Mouse (Mus musculus) midbrain, embryonic 12.5 days (tissue): ENCODE results near the gene B3galt1. TPM values are rescaled to one million over a fixed set of nuclear protein-coding genes. Genes with fewer than 3 reads are reported as not detected.

Source experiments
- ATAC-seq: fragments of 200-750 bp; cut with Nextera tagmentation; 2 replicates; pipeline ENCODE4 v1.8.0; 2017; ENCODE audit warnings: low read depth, moderate TSS enrichment, moderate library complexity; ENCODE audit not compliant: low FRiP score
- H3K27ac ChIP-seq: fragments of 300-500 bp; sonication (generic); replicated peaks from 2 replicates; pipeline ENCODE4 v1.5.1; 2016; ENCODE audit warnings: mild to moderate bottlenecking
- H3K27me3 ChIP-seq: fragments of 300-500 bp; sonication (generic); 2 replicates; pipeline ENCODE4 v1.6.1; 2016; ENCODE audit warnings: mild to moderate bottlenecking
- H3K36me3 ChIP-seq: fragments of 300-500 bp; sonication (generic); 2 replicates; pipeline ENCODE4 v1.6.1; 2016
- H3K4me1 ChIP-seq: fragments of 300-500 bp; sonication (generic); 2 replicates; pipeline ENCODE4 v1.6.1; 2016
- H3K4me2 ChIP-seq: fragments of 300-500 bp; sonication (generic); replicated peaks from 2 replicates; pipeline ENCODE4 v1.6.1; 2016; ENCODE audit warnings: mild to moderate bottlenecking, moderate library complexity
- H3K4me3 ChIP-seq: fragments of 300-500 bp; sonication (generic); 2 replicates; pipeline ENCODE4 v1.5.1; 2016; ENCODE audit warnings: mild to moderate bottlenecking
- H3K9ac ChIP-seq: fragments of 300-500 bp; sonication (generic); replicated peaks from 2 replicates; pipeline ENCODE4 v1.6.1; 2016; ENCODE audit warnings: mild to moderate bottlenecking, moderate library complexity
- H3K9me3 ChIP-seq: fragments of 300-500 bp; sonication (generic); 2 replicates; pipeline ENCODE4 v1.6.1; 2016; ENCODE audit warnings: mild to moderate bottlenecking
- WGBS: fragments of 180-500 bp; shearing (Covaris S2); methylation state at CpG from one replicate; pipeline ENCODE4 v1.1.7; 2016; 5-methylcytosine and 5-hydroxymethylcytosine counted together
- polyA plus RNA-seq: library from polyadenylated mRNA; unstranded; fragments of >200 nt; fragmentation: Nextera tagmentation; extraction: Ambion mirVana; gene quantifications from 2 replicates; pipeline ENCODE4 v1.2.1, GENCODE M21; 2016

B3galt1 gene
- polyA plus RNA-seq, 1 experiment from 2014 or later: 24.3 TPM

DNA sequence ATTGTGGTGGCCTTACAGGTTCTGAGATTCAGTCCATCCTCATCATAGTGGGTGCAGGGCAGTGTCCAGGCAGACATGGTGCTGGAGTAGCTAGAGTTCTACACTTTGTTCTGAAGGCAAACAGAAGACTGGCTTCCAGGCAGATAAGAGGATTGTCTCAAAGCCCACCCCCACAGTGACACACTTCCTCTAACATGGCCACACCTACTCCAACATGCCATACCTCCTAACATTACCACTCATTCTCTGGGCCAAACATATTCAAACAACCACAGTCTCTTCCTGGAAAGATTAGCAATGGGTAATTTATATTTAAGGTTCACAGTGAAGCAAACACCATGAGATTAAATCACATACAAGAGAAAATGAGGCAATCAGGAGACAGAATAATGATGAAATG lies 403.1 kb downstream of the B3galt1 start:
- Histone ChIP-seq H3K4me2 (no peak overlapping the region), H3K4me3 (no peak overlapping the region), H3K4me1 (no peaks in the 10 kb centered on the region), H3K9me3 (no peaks in the 10 kb centered on the region), H3K27me3 (no peaks in the 10 kb centered on the region), H3K27ac (no peak overlapping the region), H3K36me3 (no peaks in the 10 kb centered on the region), H3K9ac (no peak overlapping the region)
- no peak for ATAC-seq

DNA sequence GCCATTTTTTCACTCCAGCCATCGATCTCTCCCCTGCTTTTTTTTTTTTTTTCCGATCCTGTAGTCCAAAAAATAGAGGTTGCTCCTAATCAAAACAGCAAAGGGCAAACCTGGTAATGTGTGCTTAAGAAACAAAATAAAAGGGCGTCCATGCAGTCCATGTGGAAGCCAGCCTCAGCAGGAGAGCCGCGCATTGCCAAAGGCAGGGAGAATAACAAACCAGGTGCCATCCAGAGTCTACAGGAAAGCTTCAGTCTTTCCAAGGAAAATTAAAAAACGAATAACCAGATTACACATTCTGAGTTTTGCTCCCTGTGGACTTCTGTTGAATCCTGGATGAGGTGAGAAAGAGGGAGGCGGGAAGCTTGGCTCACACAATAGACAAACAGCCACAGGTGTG lies 405.4 kb downstream of the B3galt1 start:
- H3K4me2 ChIP-seq: no peak overlapping the region
- no peak overlapping the region for H3K9ac ChIP-seq
- ATAC-seq: no peak
- no peaks in the 10 kb centered on the region for H3K9me3 ChIP-seq
- no peak overlapping the region for H3K27ac ChIP-seq
- WGBS: 81% methylated on average over 7 of the region's 7 CpGs
- H3K4me3 ChIP-seq: no peak overlapping the region
- no peaks in the 10 kb centered on the region for H3K27me3 ChIP-seq
- H3K36me3 ChIP-seq: no peaks in the 10 kb centered on the region
- no peaks in the 10 kb centered on the region for H3K4me1 ChIP-seq

DNA sequence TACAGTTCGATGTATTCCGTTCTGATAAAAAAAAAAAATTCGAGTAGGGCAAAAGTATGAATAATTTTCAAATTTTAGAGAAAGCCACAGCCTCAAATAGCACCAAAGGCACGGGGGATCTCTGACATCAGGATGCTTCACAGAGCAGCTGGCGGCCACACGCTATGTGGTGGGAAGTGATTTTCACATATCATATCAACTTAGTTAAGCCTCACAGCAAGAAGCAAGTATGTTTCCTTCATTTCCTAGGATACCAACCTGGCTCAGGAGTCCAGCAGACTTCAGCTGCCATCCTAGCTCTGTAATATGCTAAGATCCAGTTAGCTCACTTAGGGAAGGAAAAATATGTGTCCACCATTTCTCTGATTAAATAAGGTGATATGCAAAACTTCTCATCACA lies 405.9 kb downstream of the B3galt1 start:
- Histone ChIP-seq H3K4me2 (no peak overlapping the region), H3K4me3 (no peak overlapping the region), H3K9me3 (no peaks in the 10 kb centered on the region), H3K9ac (no peak overlapping the region), H3K27me3 (no peaks in the 10 kb centered on the region), H3K4me1 (no peaks in the 10 kb centered on the region), H3K27ac (no peak overlapping the region), H3K36me3 (no peaks in the 10 kb centered on the region)
- 84% methylated on average over 6 of the region's 6 CpGs for WGBS
- no peak for ATAC-seq

DNA sequence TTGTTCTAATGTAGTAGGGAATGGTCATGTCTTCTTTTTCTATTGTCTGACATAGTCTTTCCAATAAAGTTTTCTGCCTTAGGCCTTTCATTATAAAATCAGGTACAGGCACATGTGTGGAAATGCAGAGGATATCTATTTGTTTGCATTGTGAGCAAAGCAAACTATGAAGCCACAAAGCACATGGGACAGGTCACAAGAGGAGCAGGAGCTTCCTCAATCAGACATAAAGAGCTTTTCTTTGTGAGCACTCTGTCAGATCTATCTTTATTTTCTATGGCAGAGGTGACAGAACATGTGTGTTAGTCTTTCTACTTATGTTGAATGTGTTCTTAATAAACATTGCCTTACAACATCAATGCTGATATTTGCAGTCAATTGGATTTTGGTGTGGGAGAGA lies 410.1 kb downstream of the B3galt1 start:
- no peak for ATAC-seq
- H3K9ac ChIP-seq: no peak overlapping the region
- H3K4me3 ChIP-seq: no peak overlapping the region
- no peak overlapping the region for H3K4me2 ChIP-seq
- H3K4me1 ChIP-seq: no peaks in the 10 kb centered on the region
- no peak overlapping the region for H3K27ac ChIP-seq
- H3K27me3 ChIP-seq: no peaks in the 10 kb centered on the region
- H3K9me3 ChIP-seq: no peaks in the 10 kb centered on the region
- no peaks in the 10 kb centered on the region for H3K36me3 ChIP-seq

DNA sequence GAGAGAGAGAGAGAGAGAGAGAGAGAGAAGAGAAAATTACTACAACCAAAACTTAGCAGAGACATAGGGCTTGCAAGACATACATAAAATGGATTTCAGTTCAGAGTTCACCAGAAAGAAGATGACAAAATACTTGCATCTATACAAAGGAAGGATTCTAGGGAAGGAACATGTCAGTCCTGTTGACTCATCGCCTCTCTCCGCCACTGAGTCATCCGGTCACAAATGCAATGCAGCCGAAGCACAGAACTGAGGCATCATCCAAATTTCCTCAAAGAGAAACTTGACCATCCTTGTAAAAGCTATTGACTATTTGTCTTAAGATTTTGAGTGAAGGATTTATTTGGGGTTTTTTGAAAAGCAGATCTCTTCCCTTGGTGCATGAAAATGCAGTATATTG lies 410.8 kb downstream of the B3galt1 start:
- no peak for ATAC-seq
- H3K36me3 ChIP-seq: no peaks in the 10 kb centered on the region
- no peak overlapping the region for H3K27ac ChIP-seq
- no peak overlapping the region for H3K9ac ChIP-seq
- H3K4me1 ChIP-seq: no peaks in the 10 kb centered on the region
- no peak overlapping the region for H3K4me3 ChIP-seq
- WGBS: 98% methylated on average over 4 of the region's 4 CpGs
- no peaks in the 10 kb centered on the region for H3K27me3 ChIP-seq
- H3K9me3 ChIP-seq: no peaks in the 10 kb centered on the region
- H3K4me2 ChIP-seq: no peak overlapping the region

DNA sequence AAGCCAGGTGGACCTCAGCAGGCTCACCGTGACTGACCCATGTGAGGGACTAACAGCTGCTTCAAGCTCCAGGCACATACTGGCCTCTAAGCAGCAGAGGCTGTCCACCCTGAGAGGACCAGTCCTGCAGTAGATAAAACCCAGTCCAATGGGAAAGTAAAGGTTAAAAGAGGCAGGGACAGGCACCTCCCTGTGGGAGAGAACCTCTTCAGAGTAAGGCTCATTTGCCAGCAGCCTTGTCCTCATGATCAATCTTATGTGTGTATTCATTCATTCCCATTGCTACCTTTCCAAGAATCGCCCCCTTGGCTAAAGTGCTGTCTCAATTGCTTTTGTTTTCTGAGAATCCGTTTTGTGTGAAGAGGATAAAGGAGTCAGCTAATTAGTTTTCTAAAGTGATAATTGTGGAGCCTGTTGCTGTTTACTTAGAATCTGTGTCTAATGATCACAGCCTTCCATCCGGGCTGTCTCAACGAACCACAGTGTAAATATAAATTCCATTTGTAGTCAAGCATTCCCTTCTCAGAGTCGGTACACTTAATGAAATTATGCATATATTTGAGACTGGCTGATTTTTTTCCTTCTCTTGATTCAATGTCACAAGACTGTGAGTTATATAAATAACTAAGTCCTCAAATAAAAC lies 412.1 kb downstream of the B3galt1 start:
- H3K27ac ChIP-seq: no peak overlapping the region
- H3K4me1 ChIP-seq: no peaks in the 10 kb centered on the region
- no peak overlapping the region for H3K4me3 ChIP-seq
- ATAC-seq: no peak
- no peak overlapping the region for H3K9ac ChIP-seq
- H3K27me3 ChIP-seq: no peaks in the 10 kb centered on the region
- WGBS: 55% methylated on average over 6 of the region's 6 CpGs
- no peaks in the 10 kb centered on the region for H3K9me3 ChIP-seq
- no peaks in the 10 kb centered on the region for H3K36me3 ChIP-seq
- no peak overlapping the region for H3K4me2 ChIP-seq

DNA sequence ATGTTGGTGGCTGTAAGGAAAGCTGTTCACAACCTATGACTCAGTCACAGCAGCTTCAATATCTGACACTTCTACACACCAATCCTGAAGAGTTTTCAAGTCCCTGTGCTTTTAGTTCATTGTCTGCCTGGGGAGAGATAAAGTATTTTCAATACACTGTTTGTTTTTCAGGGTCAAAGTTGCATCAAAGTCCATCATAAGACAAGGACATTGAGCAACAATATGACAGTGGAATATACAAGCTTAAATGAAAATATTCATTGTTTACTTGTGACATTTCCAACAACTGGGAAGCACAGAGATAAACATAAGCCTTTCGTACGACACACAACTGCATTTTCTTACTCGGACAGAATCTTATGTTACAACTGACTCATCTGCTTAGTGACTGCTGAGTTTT lies 417.9 kb downstream of the B3galt1 start:
- H3K4me1 ChIP-seq: no peaks in the 10 kb centered on the region
- H3K9ac ChIP-seq: no peak overlapping the region
- H3K36me3 ChIP-seq: no peaks in the 10 kb centered on the region
- WGBS: 96% methylated on average over 3 of the region's 3 CpGs
- no peaks in the 10 kb centered on the region for H3K9me3 ChIP-seq
- ATAC-seq: no peak
- H3K27ac ChIP-seq: no peak overlapping the region
- H3K27me3 ChIP-seq: no peaks in the 10 kb centered on the region
- H3K4me2 ChIP-seq: no peak overlapping the region
- no peak overlapping the region for H3K4me3 ChIP-seq

DNA sequence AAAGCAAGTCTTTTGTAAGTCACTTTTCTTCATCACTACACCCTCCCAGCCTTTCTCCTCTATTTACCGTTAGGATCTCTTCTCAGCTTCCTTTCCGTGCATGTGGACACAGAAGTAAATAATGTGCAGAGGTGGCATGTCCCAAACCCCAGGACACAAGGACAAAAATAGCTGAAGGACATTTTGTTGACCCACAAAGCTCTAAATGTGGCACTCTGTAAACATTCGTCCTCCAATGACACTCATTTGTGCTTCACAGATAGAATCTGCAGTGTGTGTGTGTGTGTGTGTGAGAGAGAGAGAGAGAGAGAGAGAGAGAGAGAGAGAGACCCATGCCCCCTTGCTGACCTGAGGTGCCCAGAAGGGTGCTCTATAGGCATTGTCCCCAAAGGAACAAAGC lies 419.5 kb downstream of the B3galt1 start:
- Histone ChIP-seq H3K27ac (no peak overlapping the region), H3K36me3 (no peaks in the 10 kb centered on the region), H3K27me3 (no peaks in the 10 kb centered on the region), H3K4me2 (no peak overlapping the region), H3K9ac (no peak overlapping the region), H3K9me3 (no peaks in the 10 kb centered on the region), H3K4me1 (no peaks in the 10 kb centered on the region), H3K4me3 (no peak overlapping the region)
- WGBS: 75% methylated on average over 3 of the region's 3 CpGs
- ATAC-seq: no peak

DNA sequence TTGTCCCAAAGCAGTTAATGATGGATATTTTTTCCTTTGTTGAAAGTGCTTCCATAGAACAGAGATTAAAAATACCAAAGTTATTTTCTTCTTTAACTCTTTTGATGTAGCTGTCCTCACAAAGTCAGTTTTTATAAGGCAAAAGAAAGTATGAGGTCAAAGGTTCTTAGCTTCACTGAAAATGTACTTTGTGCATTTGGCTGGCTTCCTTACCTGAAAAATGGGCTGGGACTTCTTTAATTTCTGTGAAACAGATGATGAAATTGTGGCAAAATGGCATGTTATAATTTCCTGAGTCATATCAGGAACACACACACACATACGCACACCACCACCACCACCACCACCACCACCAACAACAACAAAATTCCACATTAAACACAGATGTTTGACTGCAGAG lies 427.8 kb downstream of the B3galt1 start:
- WGBS: 95% methylated on average over 1 of the region's 1 CpGs

DNA sequence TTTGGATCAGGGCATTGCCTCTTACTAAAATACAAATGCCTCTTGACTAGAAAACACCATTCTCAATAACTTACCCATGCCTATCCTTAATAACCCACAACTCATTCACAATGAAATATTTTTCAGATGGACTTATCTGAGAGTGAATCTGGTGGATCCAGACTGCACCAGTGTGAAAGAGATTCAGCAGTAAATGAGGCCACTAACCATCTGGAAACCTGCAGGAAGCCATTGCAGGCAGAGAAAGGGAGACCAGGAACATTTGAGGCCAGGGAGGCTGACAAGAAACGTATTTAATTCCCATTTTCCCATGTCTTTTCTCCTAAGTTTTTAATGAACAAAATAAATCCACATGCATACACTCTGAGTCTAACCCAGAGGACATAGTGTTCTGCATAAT lies 437.4 kb downstream of the B3galt1 start:
- no peak for ATAC-seq
- no peak overlapping the region for H3K4me2 ChIP-seq
- H3K4me1 ChIP-seq: no peaks in the 10 kb centered on the region
- no peaks in the 10 kb centered on the region for H3K36me3 ChIP-seq
- no peak overlapping the region for H3K4me3 ChIP-seq
- no peak overlapping the region for H3K9ac ChIP-seq
- H3K9me3 ChIP-seq: no peaks in the 10 kb centered on the region
- H3K27me3 ChIP-seq: no peaks in the 10 kb centered on the region
- 74% methylated on average over 1 of the region's 1 CpGs for WGBS
- H3K27ac ChIP-seq: no peak overlapping the region

More for the DNA sequence above, 427.8 kb downstream of the B3galt1 start:
- Histone ChIP-seq H3K4me3 (no peak overlapping the region), H3K27me3 (no peaks in the 10 kb centered on the region), H3K27ac (no peak overlapping the region), H3K4me2 (no peak overlapping the region), H3K36me3 (no peaks in the 10 kb centered on the region), H3K9me3 (no peaks in the 10 kb centered on the region), H3K4me1 (no peaks in the 10 kb centered on the region), H3K9ac (no peak overlapping the region)
- no peak for ATAC-seq

DNA sequence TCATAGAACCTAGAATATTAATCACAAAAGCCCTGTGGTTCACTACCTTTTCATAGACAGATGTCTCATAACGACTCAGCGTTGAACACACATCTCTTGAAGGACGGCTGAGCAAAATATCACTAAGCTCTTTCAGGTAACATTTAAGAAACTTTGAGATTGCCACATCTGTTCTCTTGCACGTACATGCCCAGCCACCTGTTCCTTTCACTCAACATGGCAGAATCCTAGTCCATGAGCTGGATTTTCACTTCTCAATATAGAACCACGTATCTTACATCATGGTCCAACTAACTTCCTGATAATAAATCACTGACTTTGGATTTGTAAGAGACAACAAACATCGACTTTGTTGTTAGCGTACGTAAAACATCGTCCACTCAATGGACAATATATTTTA lies 439.5 kb downstream of the B3galt1 start:
- H3K27ac ChIP-seq: no peak overlapping the region
- H3K27me3 ChIP-seq: no peaks in the 10 kb centered on the region
- H3K9ac ChIP-seq: no peak overlapping the region
- ATAC-seq: no peak
- no peak overlapping the region for H3K4me2 ChIP-seq
- no peaks in the 10 kb centered on the region for H3K4me1 ChIP-seq
- no peak overlapping the region for H3K4me3 ChIP-seq
- no peaks in the 10 kb centered on the region for H3K36me3 ChIP-seq
- H3K9me3 ChIP-seq: no peaks in the 10 kb centered on the region
- WGBS: 97% methylated on average over 9 of the region's 9 CpGs

DNA sequence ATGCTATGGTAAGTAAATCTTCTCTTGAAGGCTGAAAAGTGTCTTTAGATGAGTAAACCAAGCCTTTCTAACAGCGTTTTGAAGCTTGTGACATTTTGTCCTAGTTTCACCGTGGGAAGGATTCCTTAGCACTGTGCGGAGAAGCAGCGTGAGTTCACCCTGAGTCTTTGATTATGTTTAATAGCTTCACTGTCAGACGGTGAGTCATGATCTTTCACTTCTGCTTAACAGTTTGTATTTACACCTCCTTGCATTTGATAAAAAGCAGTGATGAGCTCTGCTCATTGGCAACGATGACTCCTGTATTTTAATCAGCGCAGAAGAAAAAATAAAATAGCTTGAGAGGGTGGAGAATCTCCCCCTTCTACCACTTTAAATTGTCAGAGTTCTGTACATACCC lies 440.0 kb downstream of the B3galt1 start:
- Histone ChIP-seq H3K27ac (no peak overlapping the region), H3K4me2 (no peak overlapping the region), H3K36me3 (no peaks in the 10 kb centered on the region), H3K4me1 (no peaks in the 10 kb centered on the region), H3K9ac (no peak overlapping the region), H3K9me3 (no peaks in the 10 kb centered on the region), H3K27me3 (no peaks in the 10 kb centered on the region), H3K4me3 (no peak overlapping the region)
- ATAC-seq: no peak
- WGBS: 86% methylated on average over 7 of the region's 7 CpGs

DNA sequence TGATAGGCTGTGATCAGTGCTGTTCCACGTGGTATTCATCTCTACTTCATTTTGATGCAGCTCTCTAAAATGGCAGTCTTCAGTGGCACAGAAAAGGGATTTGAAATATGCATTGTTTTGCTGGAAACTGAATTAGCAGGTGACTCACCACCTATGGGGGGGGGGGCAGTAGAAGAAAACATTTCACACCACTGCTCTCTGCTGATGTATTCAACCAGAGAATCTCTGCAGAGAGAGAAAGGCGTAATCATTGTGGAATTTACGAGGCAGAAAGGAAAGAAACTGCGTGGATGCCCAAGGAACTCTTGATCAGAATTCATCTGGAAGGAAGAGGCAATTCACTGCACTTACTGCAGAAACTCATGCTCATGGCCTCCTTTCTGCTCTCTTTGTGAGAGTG lies 445.7 kb downstream of the B3galt1 start:
- 86% methylated on average over 4 of the region's 4 CpGs for WGBS
- ATAC-seq: no peak
- H3K4me2 ChIP-seq: no peak overlapping the region

More for the DNA sequence above, 445.7 kb downstream of the B3galt1 start:
- Histone ChIP-seq H3K4me3 (no peak overlapping the region), H3K9ac (no peak overlapping the region), H3K36me3 (no peaks in the 10 kb centered on the region), H3K27ac (no peak overlapping the region), H3K27me3 (no peaks in the 10 kb centered on the region), H3K4me1 (no peaks in the 10 kb centered on the region), H3K9me3 (no peaks in the 10 kb centered on the region)
